Mouse (Mus musculus) kidney, embryonic 15.5 days (tissue): ENCODE results near the gene Gm8271. TPM values are rescaled to one million over a fixed set of nuclear protein-coding genes. Genes with fewer than 3 reads are reported as not detected.
"Not testable (repeated sequence)": the region's sequence is repeated elsewhere in the genome, so short reads cannot be mapped to it uniquely, and the experiment has no call there.

Source experiments
- ATAC-seq: fragments of 200-750 bp; cut with Nextera tagmentation; replicated peaks from 2 replicates; pipeline ENCODE4 v1.8.0; 2017; ENCODE audit warnings: moderate TSS enrichment; ENCODE audit not compliant: low FRiP score
- H3K27ac ChIP-seq: fragments of 300-500 bp; sonication (generic); 2 replicates; pipeline ENCODE4 v1.5.1; 2015; ENCODE audit warnings: mild to moderate bottlenecking, inconsistent platforms
- H3K27me3 ChIP-seq: fragments of 300-500 bp; sonication (generic); 2 replicates; pipeline ENCODE4 v1.6.1; 2015; ENCODE audit warnings: inconsistent platforms
- H3K36me3 ChIP-seq: fragments of 300-500 bp; sonication (generic); 2 replicates; pipeline ENCODE4 v1.6.1; 2015; ENCODE audit warnings: inconsistent platforms
- H3K4me1 ChIP-seq: fragments of 300-500 bp; sonication (generic); 2 replicates; pipeline ENCODE4 v1.6.1; 2015; ENCODE audit warnings: inconsistent platforms
- H3K4me2 ChIP-seq: fragments of 300-500 bp; sonication (generic); 2 replicates; pipeline ENCODE4 v1.6.1; 2015; ENCODE audit warnings: moderate library complexity, mild to moderate bottlenecking, inconsistent platforms
- H3K4me3 ChIP-seq: fragments of 300-500 bp; sonication (generic); replicated peaks from 2 replicates; pipeline ENCODE4 v1.5.1; 2015; ENCODE audit warnings: mild to moderate bottlenecking, inconsistent platforms
- H3K9ac ChIP-seq: fragments of 300-500 bp; sonication (generic); 2 replicates; pipeline ENCODE4 v1.6.1; 2015; ENCODE audit warnings: mild to moderate bottlenecking, inconsistent platforms
- H3K9me3 ChIP-seq: fragments of 300-500 bp; sonication (generic); replicated peaks from 2 replicates; pipeline ENCODE4 v1.6.1; 2016; ENCODE audit warnings: inconsistent platforms
- WGBS: fragments of 180-500 bp; shearing (Covaris S2); methylation state at CpG from one replicate; pipeline ENCODE4 v1.1.7; 2015; ENCODE audit warnings: mixed read lengths; 5-methylcytosine and 5-hydroxymethylcytosine counted together
- polyA plus RNA-seq: library from polyadenylated mRNA; unstranded; fragments of >200 nt; fragmentation: Nextera tagmentation; extraction: Ambion mirVana; gene quantifications from 2 replicates; pipeline ENCODE4 v1.2.1, GENCODE M21; 2015

Gm8271 gene
- polyA plus RNA-seq = not detected in 2 replicates

- not testable (repeated sequence) for H3K9me3 ChIP-seq, H3K4me1 ChIP-seq, H3K27ac ChIP-seq, H3K4me2 ChIP-seq, H3K27me3 ChIP-seq, H3K36me3 ChIP-seq, H3K9ac ChIP-seq, ATAC-seq, H3K4me3 ChIP-seq
- WGBS = no CpG with 5 or more reads among the region's 3 CpGs
Measured at GRCm38 (mm10) chr14:5185493-5185892, at the start of gene Gm8271. Gene Gm8271 (plus strand): TSS chr14:5185793.

GRCm38 (mm10) chr14:5164235-5164634, 21.4 kb upstream of the Gm8271 start, which contains the start of gene Gm3317:
Gene Gm3317 (plus strand): TSS chr14:5164535.
- no CpG with 5 or more reads among the region's 1 CpGs for WGBS
- not testable (repeated sequence) for H3K4me2 ChIP-seq, H3K27me3 ChIP-seq, H3K9me3 ChIP-seq, H3K9ac ChIP-seq, H3K36me3 ChIP-seq, H3K4me3 ChIP-seq, H3K4me1 ChIP-seq, H3K27ac ChIP-seq, ATAC-seq

Other genes starting within 250 kb of the Gm8271 start
- gene Gm8297, start 201.9 kb upstream of the Gm8271 start, polyA plus RNA-seq = not detected in 2 replicates
- gene Gm3298, start 169.9 kb upstream of the Gm8271 start, polyA plus RNA-seq = not detected in 2 replicates
- gene 4930555G01Rik, start 135.2 kb upstream of the Gm8271 start, polyA plus RNA-seq = not detected in 2 replicates
- 0.29 and 0.44 TPM in 2 replicates for gene Gm8281, start 114.8 kb upstream of the Gm8271 start, polyA plus RNA-seq
- not detected in 2 replicates for gene Gm8279, start 54.3 kb upstream of the Gm8271 start, polyA plus RNA-seq
- gene Gm3317, start 21.3 kb upstream of the Gm8271 start, polyA plus RNA-seq = not detected in 2 replicates
- gene Gm3526, start 74.8 kb downstream of the Gm8271 start, polyA plus RNA-seq = not detected in 2 replicates
- not detected in 2 replicates for gene Gm3542, start 149.1 kb downstream of the Gm8271 start, polyA plus RNA-seq
- not detected in 2 replicates for gene Gm3500, start 203.3 kb downstream of the Gm8271 start, polyA plus RNA-seq